Mouse (Mus musculus): Measurements from ENCODE around the gene Tmem168.

DNA sequence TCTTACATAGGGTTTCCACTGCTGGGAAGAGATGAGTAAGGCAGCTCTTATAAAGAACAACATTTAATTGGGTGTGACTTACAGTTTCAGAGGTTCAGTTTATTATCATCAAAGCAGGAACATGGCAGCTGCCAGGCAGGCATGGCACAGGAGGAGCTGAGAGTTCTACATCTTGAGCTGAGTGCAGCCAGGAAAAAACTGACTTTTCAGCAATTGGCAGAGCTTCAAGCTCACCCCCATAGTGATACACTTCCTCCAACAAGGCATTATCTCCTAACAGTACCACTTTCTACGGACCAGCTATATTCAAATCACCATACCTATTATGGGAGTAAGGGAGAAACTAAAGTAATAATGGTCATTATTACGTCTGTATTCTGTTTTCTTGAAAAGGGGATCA, 11.7 kb upstream of the Tmem168 start:
- no peak for TF ChIP-seq MAFK (IDR thresholded peaks at IDR 0.05; ENCODE audit: insufficient read depth, low read depth, low read length)
- no peak for TF ChIP-seq CHD2 (IDR thresholded peaks at IDR 0.05; ENCODE audit: low read depth, low read length)
- no peak for TF ChIP-seq ZNF384 (IDR thresholded peaks at IDR 0.05; ENCODE audit: low read depth, low read length)

Measured in ES-E14 (cell line).